Comparison of ENCODE assay signal across 23 mouse cellular contexts in the genomic region with DNA sequence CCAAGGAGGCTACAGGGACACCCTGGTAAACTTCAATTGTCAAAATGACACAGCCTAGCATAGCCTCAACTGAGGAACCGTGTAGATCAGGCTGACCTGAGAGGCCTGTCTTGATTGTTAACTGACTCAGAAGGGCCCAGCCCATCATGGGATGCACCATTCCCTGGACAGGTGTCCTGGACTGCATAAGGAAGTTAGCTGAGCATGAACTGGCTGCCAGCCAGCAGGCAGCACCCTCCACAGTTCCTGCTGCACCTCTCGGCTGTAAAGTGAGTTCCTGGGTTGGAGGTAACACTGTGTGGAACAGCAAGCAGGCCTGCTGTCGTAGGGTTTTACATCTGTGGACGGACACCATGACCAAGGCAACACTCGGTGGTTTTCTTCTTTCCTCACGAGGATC. TPM values are rescaled to one million over a fixed set of nuclear protein-coding genes. Genes with fewer than 3 reads are reported as not detected.
A peak's percentile ranks its signal among the peaks of the same experiment; 100 is the strongest.
DNase-seq lines count a peak whose midpoint lies in the region; ATAC-seq and TF ChIP-seq lines count a peak whose summit lies in the region.
"Had no signal": no experiment of that assay in that cellular context is flagged by ENCODE, and none has a peak within 500 bp of the region (broad histone marks: within the 10 kb centered on the region; RNA-seq: fewer than 3 reads in every experiment).

No protein-coding gene starts in this region.

- no peak for TF ChIP-seq CTCF in MEL (IDR thresholded peaks at IDR 0.05 in 2 of 3, conservative IDR thresholded peaks at IDR 0.05 in 1 of 3; ENCODE audit: control insufficient read depth in 1 of 3, insufficient read depth in 1 of 3, low read depth in 2 of 3, low read length in 3 of 3, poor library complexity in 1 of 3, severe bottlenecking in 1 of 3)
- TF ChIP-seq CTCF in liver, postnatal 0 days (IDR thresholded peaks at IDR 0.05; ENCODE audit: low read depth) = no peak

- no peak overlapping the region for H3K4me2 ChIP-seq in kidney, embryonic 16.5 days (replicated peaks; ENCODE audit: low read depth, low read length)
- peak overlapping the region; percentile 93 for H3K4me2 ChIP-seq in liver, postnatal 0 days (ENCODE audit: low read depth, low read length)
- H3K4me2 ChIP-seq: embryonic facial prominence, embryonic 12.5 days; midbrain, embryonic 11.5 days; neural tube, embryonic 13.5 days had no signal

- no peak for TF ChIP-seq POLR2A in MEL (IDR thresholded peaks at IDR 0.05; ENCODE audit: control insufficient read depth in 1 of 2, insufficient read depth in 1 of 2, low read depth in 1 of 2, low read length in 2 of 2, poor library complexity in 1 of 2)

- DNase-seq in kidney, adult 11 months = peak; percentile 42
- DNase-seq in MEL (ENCODE audit: low read depth, low spot score) = peak; percentile 55
- peak; percentile 53 for DNase-seq in kidney, postnatal 10 days
- DNase-seq in liver, postnatal 0 days = no peak
- DNase-seq in frontal cortex, postnatal 14 days (ENCODE audit: low spot score in 2 of 2) = no peak
- DNase-seq in spleen, adult 18-20 months = no peak
- DNase-seq: adrenal gland, postnatal 14 days; gastrocnemius, postnatal 10 days; heart, postnatal 36 days; lung, postnatal 14 days; right cerebral cortex, postnatal 14 days; thymus, postnatal 4 days had no signal

- ATAC-seq in kidney, embryonic 16.5 days (ENCODE audit: low FRiP score, low TSS enrichment) = no peak
- no peak for ATAC-seq in liver, postnatal 0 days
- no peak for ATAC-seq in megakaryocyte-erythroid progenitor cell, adult 5-6 weeks (replicated peaks; ENCODE audit: low FRiP score, low TSS enrichment, poor library complexity, severe bottlenecking)
- ATAC-seq: hindbrain, embryonic 16.5 days had no signal

- H3K27ac ChIP-seq in kidney, embryonic 16.5 days (ENCODE audit: low read length) = no peak overlapping the region
- H3K27ac ChIP-seq in MEL (ENCODE audit: control insufficient read depth, low read depth, low read length) = peak overlapping the region; percentile 95
- H3K27ac ChIP-seq in liver, postnatal 0 days (ENCODE audit: low read depth) = no peak overlapping the region
- H3K27ac ChIP-seq: embryonic facial prominence, embryonic 12.5 days; limb, embryonic 15.5 days; neural tube, embryonic 13.5 days had no signal

- no peak overlapping the region for H3K9ac ChIP-seq in kidney, embryonic 16.5 days (replicated peaks; ENCODE audit: low read length)
- no peak overlapping the region; the same call in 1 of the 2 replicates for H3K9ac ChIP-seq in MEL (ENCODE audit: control insufficient read depth, low read depth, low read length, poor library complexity, severe bottlenecking)
- H3K9ac ChIP-seq in liver, postnatal 0 days (replicated peaks) = peak overlapping the region; percentile 57
- H3K9ac ChIP-seq: embryonic facial prominence, embryonic 12.5 days; limb, embryonic 15.5 days; neural tube, embryonic 13.5 days had no signal

- no peak for TF ChIP-seq EP300 in MEL (IDR thresholded peaks at IDR 0.05; ENCODE audit: low read depth in 1 of 2, low read length in 2 of 2)
- no peak for TF ChIP-seq EP300 in liver, postnatal 0 days (IDR thresholded peaks at IDR 0.05; ENCODE audit: low read depth)

- peaks cover 25% of the 10 kb centered on the region for H3K4me1 ChIP-seq in kidney, embryonic 16.5 days (ENCODE audit: insufficient read depth, low read length)
- peaks cover 7 to 10% of the 10 kb centered on the region in 2 experiments for H3K4me1 ChIP-seq in MEL (ENCODE audit: control insufficient read depth in 1 of 2, insufficient read depth in 2 of 2, low read length in 2 of 2)
- peaks cover 23% of the 10 kb centered on the region for H3K4me1 ChIP-seq in liver, postnatal 0 days (ENCODE audit: insufficient read depth)

- no peaks in the 10 kb centered on the region for H3K27me3 ChIP-seq in kidney, embryonic 16.5 days (ENCODE audit: insufficient read depth, low read length)
- no peaks in the 10 kb centered on the region for H3K27me3 ChIP-seq in MEL (ENCODE audit: control insufficient read depth in 1 of 2, insufficient read depth in 2 of 2, low read length in 2 of 2)
- H3K27me3 ChIP-seq in liver, postnatal 0 days (ENCODE audit: insufficient read depth, low read length) = no peaks in the 10 kb centered on the region
- H3K27me3 ChIP-seq: embryonic facial prominence, embryonic 12.5 days; limb, embryonic 15.5 days; neural tube, embryonic 13.5 days had no signal

- H3K4me3 ChIP-seq in kidney, embryonic 16.5 days (ENCODE audit: low read length) = no peak overlapping the region
- no peak overlapping the region for H3K4me3 ChIP-seq in MEL (ENCODE audit: control insufficient read depth in 1 of 2, insufficient read depth in 1 of 2, low read depth in 2 of 2, low read length in 2 of 2)
- peak overlapping the region; percentile 95; the same call in 1 of the 2 replicates for H3K4me3 ChIP-seq in liver, postnatal 0 days (ENCODE audit: low read depth, low read length)
- H3K4me3 ChIP-seq: embryonic facial prominence, embryonic 12.5 days; limb, embryonic 15.5 days; neural tube, embryonic 13.5 days had no signal

- H3K79me2 ChIP-seq in MEL (ENCODE audit: control insufficient read depth, insufficient read depth, low read length, poor library complexity) = peaks cover 26% of the 10 kb centered on the region

- WGBS in kidney, embryonic 16.5 days = 87% methylated on average over 6 of the region's 6 CpGs
- WGBS in liver, postnatal 0 days (ENCODE audit: insufficient replicate concordance) = 81% methylated on average over 6 of the region's 6 CpGs

- no peak for TF ChIP-seq RAD21 in MEL (IDR thresholded peaks at IDR 0.05; ENCODE audit: low read depth, low read length)

- H3K9me3 ChIP-seq in kidney, embryonic 16.5 days (ENCODE audit: low read length) = no peaks in the 10 kb centered on the region
- no peaks in the 10 kb centered on the region for H3K9me3 ChIP-seq in MEL (replicated peaks; ENCODE audit: insufficient read depth, low read length)
- no peaks in the 10 kb centered on the region for H3K9me3 ChIP-seq in liver, postnatal 0 days (ENCODE audit: low read length)
- H3K9me3 ChIP-seq: embryonic facial prominence, embryonic 12.5 days; limb, embryonic 15.5 days; neural tube, embryonic 13.5 days had no signal

- peaks cover 31% of the 10 kb centered on the region for H3K36me3 ChIP-seq in kidney, embryonic 16.5 days (ENCODE audit: insufficient read depth, low read length)
- H3K36me3 ChIP-seq in MEL (ENCODE audit: control insufficient read depth in 1 of 2, insufficient read depth in 2 of 2, low read length in 2 of 2) = peaks cover 8 to 16% of the 10 kb centered on the region in 2 experiments
- H3K36me3 ChIP-seq in liver, postnatal 0 days (replicated peaks; ENCODE audit: insufficient read depth, low read length) = peaks cover 27% of the 10 kb centered on the region; the same call in 1 of the 2 replicates

TF ChIP-seq in MEL, 35 proteins besides CTCF, POLR2A, EP300 and RAD21 (continues in another document):
- TF ChIP-seq POLR2AphosphoS2 (IDR thresholded peaks at IDR 0.05; ENCODE audit: low read length) = no peak
- no peak for TF ChIP-seq POLR2AphosphoS5 (IDR thresholded peaks at IDR 0.05; ENCODE audit: borderline replicate concordance, low read depth, low read length)

RNA-seq across cellular contexts. Expression of a gene that starts 2.6 kb away (rescaled TPM):
- polyA plus RNA-seq in kidney, embryonic 16.5 days (2015; fragmentation: Nextera tagmentation; extraction: Ambion mirVana) = 295 and 299 TPM in 2 replicates
- 196 and 224 TPM in 2 replicates for total RNA-seq in MEL (2012; rRNA removed)
- polyA plus RNA-seq in MEL (2012; ENCODE audit: insufficient read depth in 1 of 2, insufficient read length in 2 of 2, low read depth in 1 of 2, low replicate concordance in 2 of 2, missing spikeins in 1 of 2) = 100 to 1,000 TPM in 1 of 2 experiments, 10 to 100 TPM in 1; 92.3 to 343 TPM
- polyA plus RNA-seq in liver, postnatal 0 days (2015; fragmentation: Nextera tagmentation; extraction: Ambion mirVana) = 91.5 and 103 TPM in 2 replicates
- 100 and 140 TPM in 2 replicates for total RNA-seq in megakaryocyte-erythroid progenitor cell, adult 5-6 weeks (2014; fragmentation: Nextera tagmentation)
- total RNA-seq in megakaryocyte-erythroid progenitor cell, adult 5-6 weeks (2017) = 285 and 323 TPM in 2 replicates

RNA-seq across cellular contexts. Expression of a gene that starts 18.5 kb away (rescaled TPM):
- polyA plus RNA-seq in kidney, embryonic 16.5 days (2015; fragmentation: Nextera tagmentation; extraction: Ambion mirVana) = 24.3 and 24.8 TPM in 2 replicates
- 27.0 and 27.2 TPM in 2 replicates for total RNA-seq in MEL (2012; rRNA removed)
- polyA plus RNA-seq in MEL (2012; ENCODE audit: insufficient read depth in 1 of 2, insufficient read length in 2 of 2, low read depth in 1 of 2, low replicate concordance in 2 of 2, missing spikeins in 1 of 2) = 10 to 100 TPM in 1 of 2 experiments, not detected in 1; 78.0 TPM
- polyA plus RNA-seq in liver, postnatal 0 days (2015; fragmentation: Nextera tagmentation; extraction: Ambion mirVana) = 104 and 113 TPM in 2 replicates
- 35.5 and 79.3 TPM in 2 replicates for total RNA-seq in megakaryocyte-erythroid progenitor cell, adult 5-6 weeks (2014; fragmentation: Nextera tagmentation)
- total RNA-seq in megakaryocyte-erythroid progenitor cell, adult 5-6 weeks (2017) = 161 and 186 TPM in 2 replicates

RNA-seq across cellular contexts. Expression of a gene that starts 18.5 kb away (rescaled TPM):
- 4.4 and 5.3 TPM in 2 replicates for polyA plus RNA-seq in kidney, embryonic 16.5 days (2015; fragmentation: Nextera tagmentation; extraction: Ambion mirVana)
- total RNA-seq in MEL (2012; rRNA removed) = 0.12 and 0.36 TPM in 2 replicates
- polyA plus RNA-seq in MEL (2012; ENCODE audit: insufficient read depth in 1 of 2, insufficient read length in 2 of 2, low read depth in 1 of 2, low replicate concordance in 2 of 2, missing spikeins in 1 of 2) = under 1 TPM in 1 of 2 experiments, not detected in 1; 0.65 TPM
- 0.51 and 0.91 TPM in 2 replicates for polyA plus RNA-seq in liver, postnatal 0 days (2015; fragmentation: Nextera tagmentation; extraction: Ambion mirVana)
- total RNA-seq in megakaryocyte-erythroid progenitor cell, adult 5-6 weeks (2014; fragmentation: Nextera tagmentation) = 0.27 TPM in 1 of 2 replicates, not detected in the other
- total RNA-seq in megakaryocyte-erythroid progenitor cell, adult 5-6 weeks (2017) = not detected in 2 replicates
- total RNA-seq: common myeloid progenitor, adult 5-6 weeks had no signal

RNA-seq across cellular contexts. Expression of a gene that starts 19.0 kb away (rescaled TPM):
- 2.4 and 3.3 TPM in 2 replicates for polyA plus RNA-seq in kidney, embryonic 16.5 days (2015; fragmentation: Nextera tagmentation; extraction: Ambion mirVana)
- total RNA-seq in MEL (2012; rRNA removed) = 0.08 and 0.10 TPM in 2 replicates
- 1 to 10 TPM in 1 of 2 experiments, not detected in 1; 1.6 TPM for polyA plus RNA-seq in MEL (2012; ENCODE audit: insufficient read depth in 1 of 2, insufficient read length in 2 of 2, low read depth in 1 of 2, low replicate concordance in 2 of 2, missing spikeins in 1 of 2)
- polyA plus RNA-seq in liver, postnatal 0 days (2015; fragmentation: Nextera tagmentation; extraction: Ambion mirVana) = 8.4 and 9.5 TPM in 2 replicates
- total RNA-seq in megakaryocyte-erythroid progenitor cell, adult 5-6 weeks (2014; fragmentation: Nextera tagmentation) = 1.9 and 2.5 TPM in 2 replicates
- 1.8 and 3.5 TPM in 2 replicates for total RNA-seq in megakaryocyte-erythroid progenitor cell, adult 5-6 weeks (2017)

RNA-seq across cellular contexts. Expression of a gene that starts 21.0 kb away (rescaled TPM):
- not detected in 2 replicates for polyA plus RNA-seq in kidney, embryonic 16.5 days (2015; fragmentation: Nextera tagmentation; extraction: Ambion mirVana)
- total RNA-seq in MEL (2012; rRNA removed) = not detected in 2 replicates
- polyA plus RNA-seq in MEL (2012; ENCODE audit: insufficient read depth in 1 of 2, insufficient read length in 2 of 2, low read depth in 1 of 2, low replicate concordance in 2 of 2, missing spikeins in 1 of 2) = not detected
- polyA plus RNA-seq in liver, postnatal 0 days (2015; fragmentation: Nextera tagmentation; extraction: Ambion mirVana) = 0.15 and 0.33 TPM in 2 replicates
- not detected in 2 replicates for total RNA-seq in megakaryocyte-erythroid progenitor cell, adult 5-6 weeks (2014; fragmentation: Nextera tagmentation)
- not detected in 2 replicates for total RNA-seq in megakaryocyte-erythroid progenitor cell, adult 5-6 weeks (2017)
- total RNA-seq: common myeloid progenitor, adult 5-6 weeks; monocyte, adult 5-6 weeks had no signal
- polyA plus RNA-seq: cerebellum, adult 2 months; embryonic facial prominence, embryonic 12.5 days; heart, embryonic 11.5 days; hindbrain, embryonic 16.5 days; limb, embryonic 15.5 days; midbrain, embryonic 11.5 days; neural tube, embryonic 13.5 days had no signal

Comparison
In these comparisons a context has a peak if more than half of its experiments do, and no peak if none do; other contexts are left out.
1. DNase-seq: peak in kidney, adult 11 months (single experiment), MEL (single experiment) and kidney, postnatal 10 days (single experiment); none in liver, postnatal 0 days (single experiment), frontal cortex, postnatal 14 days (0 of 2) and spleen, adult 18-20 months (0 of 2).